Mouse (Mus musculus) stomach, embryonic 14.5 days (tissue): ENCODE data around the gene Gm20388. TPM values are rescaled to one million over a fixed set of nuclear protein-coding genes. Genes with fewer than 3 reads are reported as not detected.
A peak's percentile ranks its signal among the peaks of the same experiment; 100 is the strongest.

Experiments used
- ATAC-seq: fragments of 200-750 bp; cut with Nextera tagmentation; 2 replicates; pipeline ENCODE4 v1.8.0; 2017; ENCODE audit warnings: low read depth, moderate TSS enrichment; ENCODE audit not compliant: insufficient number of reproducible peaks, insufficient read depth, low FRiP score
- H3K27ac ChIP-seq: fragments of 300-500 bp; sonication (generic); 2 replicates; pipeline ENCODE4 v1.5.1; 2014; ENCODE audit warnings: mild to moderate bottlenecking, low read length, moderate library complexity, mixed read lengths
- H3K27me3 ChIP-seq: fragments of 300-500 bp; sonication (generic); 2 replicates; pipeline ENCODE4 v1.6.1; 2014; ENCODE audit warnings: low read length, control low read depth, mixed read lengths; ENCODE audit not compliant: control insufficient read depth, insufficient read depth
- H3K36me3 ChIP-seq: fragments of 300-500 bp; sonication (generic); 2 replicates; pipeline ENCODE4 v1.6.1; 2014; ENCODE audit warnings: mild to moderate bottlenecking, control low read depth, low read length, moderate library complexity, mixed read lengths; ENCODE audit not compliant: control insufficient read depth, insufficient read depth
- H3K4me1 ChIP-seq: fragments of 300-500 bp; sonication (generic); 2 replicates; pipeline ENCODE4 v1.6.1; 2014; ENCODE audit warnings: low read length, control low read depth, mixed read lengths; ENCODE audit not compliant: control insufficient read depth, insufficient read depth
- H3K4me2 ChIP-seq: fragments of 300-500 bp; sonication (generic); replicated peaks from 2 replicates; pipeline ENCODE4 v1.6.1; 2014; ENCODE audit warnings: low read depth, low read length, control low read depth
- H3K4me3 ChIP-seq: fragments of 300-500 bp; sonication (generic); 2 replicates; pipeline ENCODE4 v1.5.1; 2014; ENCODE audit warnings: low read depth, low read length, control low read depth
- H3K9ac ChIP-seq: fragments of 300-500 bp; sonication (generic); replicated peaks from 2 replicates; pipeline ENCODE4 v1.6.1; 2014; ENCODE audit warnings: low read depth, mild to moderate bottlenecking, control low read depth, low read length, moderate library complexity, mixed read lengths
- H3K9me3 ChIP-seq: fragments of 300-500 bp; sonication (generic); 2 replicates; pipeline ENCODE4 v1.6.1; 2016; ENCODE audit warnings: low read depth, low read length, control low read depth; ENCODE audit not compliant: control insufficient read depth
- WGBS: fragments of 180-500 bp; shearing (Covaris S2); extraction: QIAGEN DNeasy Blood & Tissue Kit; methylation state at CpG from one replicate; pipeline ENCODE4 v1.1.7; 2014; 5-methylcytosine and 5-hydroxymethylcytosine counted together
- polyA plus RNA-seq: library from polyadenylated mRNA; unstranded; fragments of >200 nt; fragmentation: Nextera tagmentation; extraction: Ambion mirVana; gene quantifications from 2 replicates; pipeline ENCODE4 v1.2.1, GENCODE M21; 2014

Gm20388 gene
- polyA plus RNA-seq, 1 experiment from 2014 or later: 11.4 TPM

GRCm38 (mm10) chr8:122167204-122167860 lies 2256.7 kb downstream of the Gm20388 start:
- Histone ChIP-seq H3K27ac (no peak overlapping the region), H3K4me1 (no peaks in the 10 kb centered on the region), H3K9ac (no peak overlapping the region), H3K9me3 (no peaks in the 10 kb centered on the region), H3K4me3 (no peak overlapping the region), H3K4me2 (no peak overlapping the region), H3K36me3 (no peaks in the 10 kb centered on the region), H3K27me3 (no peaks in the 10 kb centered on the region)
- 65% methylated on average over 14 of the region's 14 CpGs for WGBS
- ATAC-seq: no peak

DNA sequence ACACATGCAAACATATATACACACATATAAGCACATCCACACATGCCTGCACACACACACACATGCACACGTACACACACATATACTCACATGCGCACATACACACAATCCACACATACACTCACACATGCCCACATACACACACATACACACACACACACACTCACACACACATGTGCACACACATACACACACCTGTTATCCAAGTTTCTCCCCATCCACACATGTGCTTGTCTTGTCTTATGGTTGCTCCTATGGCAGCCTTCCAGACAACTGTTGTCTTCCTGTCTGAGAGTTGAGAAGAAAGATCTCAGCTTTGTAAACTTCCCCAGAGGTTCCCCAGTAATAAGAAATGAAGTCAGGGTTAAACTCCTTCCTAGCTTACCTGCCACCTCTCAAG lies 2258.8 kb downstream of the Gm20388 start:
- H3K27me3 ChIP-seq: no peaks in the 10 kb centered on the region
- WGBS: 100% methylated on average over 2 of the region's 2 CpGs
- no peak overlapping the region for H3K4me2 ChIP-seq
- no peaks in the 10 kb centered on the region for H3K36me3 ChIP-seq
- no peak for ATAC-seq
- no peaks in the 10 kb centered on the region for H3K9me3 ChIP-seq
- no peak overlapping the region for H3K27ac ChIP-seq
- no peak overlapping the region for H3K9ac ChIP-seq
- no peaks in the 10 kb centered on the region for H3K4me1 ChIP-seq
- no peak overlapping the region for H3K4me3 ChIP-seq

DNA sequence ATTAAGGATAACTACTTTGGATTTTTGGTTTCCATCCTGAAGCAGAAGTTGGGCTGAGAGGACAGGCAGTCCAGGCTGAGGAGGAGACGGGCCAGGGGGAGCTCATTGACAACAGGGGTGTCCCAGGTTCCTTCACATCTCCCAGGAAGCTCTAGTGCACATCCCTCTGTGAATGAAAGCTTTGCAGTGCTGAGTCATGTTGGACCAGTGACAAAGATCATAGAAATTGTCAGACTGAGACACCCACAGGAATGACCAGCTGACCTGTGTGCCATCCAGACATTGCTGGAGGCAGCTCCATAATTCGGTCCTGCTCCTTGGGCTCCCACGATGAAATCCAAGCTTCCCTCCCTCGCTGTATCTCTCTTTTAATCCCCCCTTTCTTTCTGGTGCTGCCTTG lies 2261.2 kb downstream of the Gm20388 start:
- 88% methylated on average over 4 of the region's 4 CpGs for WGBS
- Histone ChIP-seq H3K27ac (no peak overlapping the region), H3K36me3 (no peaks in the 10 kb centered on the region), H3K27me3 (no peaks in the 10 kb centered on the region), H3K4me2 (no peak overlapping the region), H3K4me3 (no peak overlapping the region), H3K9me3 (no peaks in the 10 kb centered on the region), H3K4me1 (no peaks in the 10 kb centered on the region), H3K9ac (no peak overlapping the region)
- no peak for ATAC-seq

DNA sequence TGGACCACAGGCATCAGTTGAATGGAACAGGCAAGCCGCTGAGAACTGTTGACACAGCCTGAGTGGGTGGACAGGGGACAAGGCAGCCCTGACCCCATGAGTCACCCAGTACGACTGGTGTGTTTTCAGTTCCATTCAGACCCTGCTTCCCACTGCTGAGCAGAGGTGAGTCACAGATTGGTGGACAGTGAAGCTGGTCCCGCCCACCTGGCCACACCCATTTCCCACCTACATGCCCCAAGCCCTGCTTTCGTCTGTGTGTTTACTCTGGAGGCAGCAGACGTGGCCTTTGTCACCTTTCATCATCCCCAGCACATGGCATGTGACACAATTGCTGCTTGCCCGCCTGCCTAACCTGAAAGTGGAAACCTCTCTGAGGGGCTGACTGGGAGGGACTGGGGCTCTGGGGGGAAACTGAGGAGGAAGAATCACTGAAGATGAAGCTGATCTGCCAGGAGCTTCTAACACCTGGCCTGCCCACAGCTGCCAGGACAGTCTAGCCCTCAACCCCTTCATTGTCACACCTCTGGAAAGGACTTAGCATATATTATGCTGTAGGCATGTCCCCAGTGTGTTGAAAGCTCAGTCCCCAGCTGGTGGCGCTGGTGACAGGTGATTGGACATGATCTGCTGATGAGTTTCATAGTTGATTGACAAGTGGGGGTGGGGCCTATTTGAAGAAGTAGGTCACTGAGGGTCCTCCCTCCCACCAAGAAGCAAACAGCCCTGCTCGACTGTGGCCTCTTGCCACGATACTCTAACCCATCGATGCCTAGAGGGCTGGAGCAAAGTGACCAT lies 2263.7 kb downstream of the Gm20388 start:
- no peaks in the 10 kb centered on the region for H3K4me1 ChIP-seq
- H3K27me3 ChIP-seq: no peaks in the 10 kb centered on the region
- no peak overlapping the region for H3K9ac ChIP-seq
- H3K27ac ChIP-seq: no peak overlapping the region
- peak; percentile 90 for ATAC-seq
- H3K36me3 ChIP-seq: no peaks in the 10 kb centered on the region
- no peak overlapping the region for H3K4me3 ChIP-seq
- WGBS: 31% methylated on average over 10 of the region's 10 CpGs
- H3K4me2 ChIP-seq: no peak overlapping the region
- H3K9me3 ChIP-seq: no peaks in the 10 kb centered on the region

DNA sequence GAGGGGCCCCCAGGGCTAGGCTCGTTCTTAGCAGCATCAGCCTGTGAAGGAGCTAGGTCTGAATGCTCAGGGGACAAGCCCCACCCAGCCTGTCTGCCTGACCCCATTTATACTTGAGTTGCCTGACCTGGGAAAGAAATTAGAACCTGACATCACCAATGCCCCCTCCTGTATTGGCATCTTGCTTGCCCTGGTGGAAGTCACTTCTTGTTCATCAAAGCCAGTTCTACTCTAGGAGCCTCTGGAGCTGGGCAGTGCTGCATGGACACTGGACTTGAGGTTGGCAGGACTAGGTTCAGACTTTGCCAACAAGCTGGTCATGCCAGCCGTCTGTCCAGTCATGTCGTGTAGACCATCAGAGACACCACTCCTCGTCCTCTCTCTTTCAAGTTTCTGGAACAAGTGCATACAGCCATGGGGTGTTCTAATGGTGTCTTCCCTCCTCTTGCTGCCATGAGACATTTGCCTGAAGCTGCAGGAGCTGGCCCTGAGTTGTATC lies 2267.8 kb downstream of the Gm20388 start:
- Histone ChIP-seq H3K4me2 (no peak overlapping the region), H3K4me1 (peaks cover 16% of the 10 kb centered on the region), H3K9me3 (no peaks in the 10 kb centered on the region), H3K4me3 (no peak overlapping the region), H3K27ac (no peak overlapping the region), H3K36me3 (no peaks in the 10 kb centered on the region), H3K9ac (no peak overlapping the region), H3K27me3 (no peaks in the 10 kb centered on the region)
- 79% methylated on average over 4 of the region's 4 CpGs for WGBS
- no peak for ATAC-seq

- Histone ChIP-seq H3K4me1 (peaks cover 16% of the 10 kb centered on the region), H3K4me2 (no peak overlapping the region), H3K27me3 (no peaks in the 10 kb centered on the region), H3K36me3 (no peaks in the 10 kb centered on the region), H3K4me3 (no peak overlapping the region), H3K27ac (no peak overlapping the region), H3K9me3 (no peaks in the 10 kb centered on the region), H3K9ac (no peak overlapping the region)
- no peak for ATAC-seq
- WGBS: 77% methylated on average over 7 of the region's 7 CpGs
Observed at GRCm38 (mm10) chr8:122179354-122179753, 2268.7 kb downstream of the Gm20388 start.

- no peak for ATAC-seq
- Histone ChIP-seq H3K4me2 (no peak overlapping the region), H3K27ac (no peak overlapping the region), H3K36me3 (no peaks in the 10 kb centered on the region), H3K9me3 (no peaks in the 10 kb centered on the region), H3K4me3 (no peak overlapping the region), H3K27me3 (no peaks in the 10 kb centered on the region), H3K9ac (no peak overlapping the region), H3K4me1 (peaks cover 16% of the 10 kb centered on the region)
- 87% methylated on average over 9 of the region's 9 CpGs for WGBS
Observed at GRCm38 (mm10) chr8:122180116-122180515, 2269.5 kb downstream of the Gm20388 start.

GRCm38 (mm10) chr8:122181414-122181813 lies 2270.8 kb downstream of the Gm20388 start:
- Histone ChIP-seq H3K9ac (no peak overlapping the region), H3K4me2 (no peak overlapping the region), H3K27me3 (no peaks in the 10 kb centered on the region), H3K4me3 (no peak overlapping the region), H3K9me3 (no peaks in the 10 kb centered on the region), H3K4me1 (peaks cover 16% of the 10 kb centered on the region), H3K36me3 (no peaks in the 10 kb centered on the region), H3K27ac (no peak overlapping the region)
- WGBS: 20% methylated on average over 9 of the region's 9 CpGs
- peak; percentile 39; the same call in 1 of the 2 replicates for ATAC-seq
